Mouse (Mus musculus) B cell, adult 67 days (primary cell): ENCODE measurements around the gene Tbcel. TPM values are rescaled to one million over a fixed set of nuclear protein-coding genes. Genes with fewer than 3 reads are reported as not detected.

Experiments used
- total RNA-seq, 2 experiments: library from RNA; stranded (reverse); gene quantifications; 4 replicates each; pipeline ENCODE4 v1.2.4; 2023

Gene Tbcel
- 10 to 100 TPM; 36.2 to 39.7 TPM for total RNA-seq

DNA sequence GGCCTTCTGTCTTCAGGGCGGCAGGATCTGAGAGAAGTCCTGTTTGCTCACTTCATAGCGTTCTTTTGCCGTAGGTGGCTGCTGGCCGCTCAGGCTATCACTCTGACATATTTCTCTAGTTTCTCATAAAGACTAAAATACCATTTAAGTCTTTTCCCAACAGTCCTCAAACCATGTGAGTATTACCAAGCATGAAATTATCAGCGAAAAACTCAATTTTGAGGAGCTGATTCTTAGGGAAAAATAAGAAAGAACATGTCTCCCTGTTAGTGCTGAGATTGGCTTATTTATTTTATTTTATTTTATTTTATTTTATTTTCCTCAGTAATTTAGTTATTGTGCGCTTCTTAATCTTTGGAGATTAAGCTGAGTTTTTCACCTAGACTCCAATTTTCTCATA, at the start of gene Tbcel:
Gene Tbcel (minus strand): TSS at position 101 of the 400 bp plus-strand sequence.

DNA sequence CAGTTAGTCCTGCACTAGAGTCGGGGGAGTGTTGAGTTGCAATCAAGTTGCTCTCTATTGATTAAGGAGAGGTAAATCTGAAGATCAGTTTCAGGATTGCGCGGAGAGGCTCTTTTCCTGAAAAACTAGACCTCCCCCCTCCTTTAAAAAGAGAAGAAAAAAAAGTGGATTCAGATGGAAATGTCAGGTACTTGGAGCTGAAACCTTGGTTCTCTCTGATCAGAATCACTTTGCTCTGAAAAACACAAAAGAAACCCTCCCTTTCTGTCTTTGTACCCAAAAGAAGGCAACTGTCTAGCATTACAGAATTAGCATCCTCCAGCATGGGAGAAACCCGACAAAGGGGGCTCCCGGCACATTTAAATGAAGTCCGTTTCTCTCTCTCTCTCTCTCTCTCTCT, 107.8 kb downstream of the Tbcel start, which contains the start of gene Tecta:
Gene Tecta (minus strand): TSS at position 101 of the 400 bp plus-strand sequence.

Other genes with a start within 250 kb of the Tbcel start
- gene Sc5d, start 243.6 kb downstream of the Tbcel start, total RNA-seq: 10 to 100 TPM; 23.8 to 28.7 TPM
- not detected for gene Tecta, start 107.9 kb downstream of the Tbcel start, total RNA-seq